Mouse (Mus musculus) small intestine, adult 2 months (tissue): Measurements from ENCODE around the gene Aktip.

Experiments used
- CTCF ChIP-seq: fragments of 200-500 bp; IDR thresholded peaks from 2 replicates; pipeline ENCODE4 v1.5.1; 2012; ENCODE audit warnings: low read depth, mild to moderate bottlenecking, control low read depth, inconsistent platforms, low read length, moderate library complexity, mixed read lengths; ENCODE audit not compliant: insufficient replicate concordance, insufficient read length; ENCODE audit errors: extremely low read depth
- POLR2A ChIP-seq: fragments of 200-500 bp; IDR thresholded peaks from 2 replicates; pipeline ENCODE4 v1.6.1; 2012; ENCODE audit warnings: low read depth, mild to moderate bottlenecking, control low read depth, inconsistent platforms, low read length, moderate library complexity

GRCm38 (mm10) chr8:91224227-91224626 lies 24.5 kb upstream of the Aktip start:
- TF ChIP-seq POLR2A: no peak
- TF ChIP-seq CTCF: no peak
